Mouse (Mus musculus) T-helper 17 cell (primary cell): ENCODE data around the gene Gm49027.
"Not testable (repeated sequence)": the region's sequence is repeated elsewhere in the genome, so short reads cannot be mapped to it uniquely, and the experiment has no call there.

Experiments
- in situ Hi-C, 2 experiments: fragments of 300-600 bp; cut with MboI, MseI; formaldehyde crosslinking; loops; 1 replicate in 1 of 2; 2 replicates in 1 of 2; pipeline ENCODE4 v1.15.1; 2025; ENCODE audit warnings: high pct_unique_total_duplicates in 2 of 2

Gene Gm49027

DNA sequence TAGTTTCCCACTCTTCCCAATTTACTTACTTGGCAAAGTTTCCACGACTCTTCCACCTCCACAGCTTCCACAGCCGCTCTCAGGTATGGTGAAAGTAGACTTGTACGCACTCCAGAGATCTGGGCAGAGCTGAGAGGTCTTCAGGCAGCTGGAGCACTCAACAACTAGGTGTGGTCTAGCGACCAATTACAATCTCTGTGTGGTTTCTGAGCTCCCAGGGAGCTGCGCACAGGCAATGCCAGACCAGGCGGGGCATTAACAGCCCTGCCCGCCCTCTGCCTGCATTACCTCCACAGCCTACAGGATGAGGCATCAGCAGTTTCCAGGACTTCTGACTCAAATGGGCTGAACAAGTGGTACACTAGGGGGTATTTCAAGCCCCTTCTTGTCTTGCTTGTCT lies at the start of gene Gm49027:
Gene Gm49027, minus strand, starts transcription at position 208 of the 400 bp plus-strand sequence.
- in situ Hi-C loops = loop anchor here in 1 of 2 experiments (5.0 kb wide), 2 partner anchors 52 to 448 kb away; no protein-coding TSS in a partner anchor

DNA sequence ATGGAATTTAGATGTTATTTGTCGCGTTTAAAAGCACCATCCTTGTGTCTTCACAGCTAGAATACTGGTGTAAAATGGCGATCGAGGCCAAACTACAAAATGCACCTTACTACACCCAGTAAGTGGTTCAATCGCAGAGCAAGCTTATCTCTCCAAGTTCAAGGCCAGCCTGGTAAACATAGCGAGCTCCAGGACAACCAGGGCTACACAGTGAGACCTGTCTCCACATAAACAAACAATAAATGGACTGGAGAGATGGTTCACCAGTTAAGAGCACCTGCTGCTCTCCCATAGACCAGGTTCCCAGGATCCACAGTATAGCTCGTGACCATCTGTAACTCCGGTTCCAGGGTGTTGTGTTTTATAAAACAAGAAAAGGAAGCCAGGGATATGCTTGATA lies 48.1 kb upstream of the Gm49027 start:
- in situ Hi-C loops = no loop called here

DNA sequence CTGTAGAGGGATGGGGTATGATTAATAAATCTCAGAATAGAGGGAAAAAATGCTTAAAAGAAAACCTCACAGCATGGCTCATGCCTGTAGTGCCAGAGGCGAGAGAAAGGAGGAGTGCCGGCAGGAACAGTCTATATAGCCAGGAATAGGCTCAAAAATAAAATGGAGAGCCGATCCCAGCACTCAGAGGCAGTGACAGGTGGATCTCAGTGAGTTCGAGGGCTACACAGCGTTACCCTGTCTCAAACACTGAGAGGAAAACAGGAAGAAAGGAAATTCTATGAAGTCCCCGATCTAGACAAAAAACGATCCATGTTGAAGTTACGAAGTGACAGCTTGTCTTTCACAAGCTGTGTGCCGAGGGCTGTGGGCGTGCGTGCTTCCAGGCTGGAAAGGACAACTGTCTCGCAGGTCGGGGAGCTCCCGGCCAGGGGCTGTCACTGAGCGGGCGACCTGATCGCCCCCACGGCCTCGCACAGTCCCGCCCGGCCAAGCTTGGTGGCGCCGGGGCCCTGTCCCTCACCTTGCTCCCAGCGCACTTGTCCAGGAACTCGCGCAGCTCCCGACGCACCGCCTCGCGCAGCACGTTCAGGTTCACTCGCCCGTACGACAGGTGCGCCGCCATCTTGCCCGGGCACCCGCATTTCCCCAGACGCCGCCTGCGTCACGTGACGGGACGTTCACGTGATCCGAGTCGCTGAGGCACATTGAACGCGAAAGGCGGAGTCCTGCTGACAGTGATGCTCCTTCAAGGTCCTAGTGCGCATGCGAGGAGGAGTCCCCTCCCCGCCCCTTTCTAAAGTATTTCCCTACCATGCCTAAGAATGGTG lies 47.3 kb upstream of the Gm49027 start, which contains the start of gene Vps33a:
Gene Vps33a, minus strand, starts transcription at position 682 of the 830 bp plus-strand sequence.
- in situ Hi-C loops = no loop called here

DNA sequence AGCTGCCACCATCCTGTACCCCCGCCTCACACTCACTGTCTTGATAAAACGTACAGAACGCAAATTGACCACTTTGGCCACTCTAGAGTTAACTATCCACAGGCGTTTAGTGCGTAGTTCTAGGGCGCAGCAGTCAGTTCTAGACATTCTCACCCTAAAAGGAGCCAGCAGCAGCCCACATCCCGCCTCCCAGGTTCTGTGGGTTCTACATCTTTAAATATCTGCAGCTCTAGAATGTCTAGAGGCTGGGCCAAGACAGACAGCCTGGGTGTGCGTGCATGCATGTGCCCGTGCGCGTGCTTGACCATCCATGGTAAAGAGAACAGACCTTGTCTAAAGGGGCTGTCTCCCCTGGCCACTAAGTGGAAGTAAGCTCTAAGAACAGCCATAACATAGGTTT lies 35.8 kb upstream of the Gm49027 start:
- in situ Hi-C loops = no loop called here

DNA sequence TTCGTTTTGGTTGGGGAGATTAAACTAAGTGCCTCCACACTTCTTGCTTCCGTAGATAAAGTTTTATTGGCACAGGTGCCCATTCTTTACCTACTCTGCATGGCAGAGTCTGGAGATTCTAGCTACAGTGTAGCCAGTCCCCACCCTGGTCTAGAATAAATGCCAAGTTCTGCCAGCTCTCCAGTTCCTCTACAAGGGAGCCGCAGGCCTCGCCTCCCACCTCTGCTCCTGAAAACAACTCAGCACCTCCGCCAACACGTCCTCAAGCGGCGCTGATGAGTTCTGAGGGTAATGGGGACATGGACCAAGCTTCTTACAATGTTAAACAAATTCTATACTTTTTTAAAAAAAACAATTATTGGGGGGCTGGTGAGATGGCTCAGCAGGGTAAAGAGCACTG lies 34.3 kb upstream of the Gm49027 start:
- in situ Hi-C loops = no loop called here

DNA sequence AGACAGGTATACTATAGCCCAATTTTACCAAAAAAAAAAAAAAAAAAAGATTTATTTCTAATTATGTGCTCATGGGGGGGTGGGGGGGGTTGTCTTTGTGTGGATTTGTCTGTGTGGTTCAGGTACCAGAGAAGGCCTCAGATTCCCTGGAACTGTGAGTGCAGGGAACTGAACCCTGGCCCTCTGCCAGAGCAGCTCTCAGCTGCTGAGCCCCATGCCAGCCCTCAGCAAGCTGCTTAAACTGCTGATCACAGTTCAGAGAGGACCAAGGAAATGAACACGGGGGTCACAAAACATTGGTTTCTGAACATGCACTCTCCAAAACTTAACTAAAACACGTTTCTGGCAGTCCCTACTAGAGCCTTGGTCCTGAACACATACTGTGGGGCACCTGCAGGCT lies 31.2 kb upstream of the Gm49027 start:
- in situ Hi-C loops = no loop called here

DNA sequence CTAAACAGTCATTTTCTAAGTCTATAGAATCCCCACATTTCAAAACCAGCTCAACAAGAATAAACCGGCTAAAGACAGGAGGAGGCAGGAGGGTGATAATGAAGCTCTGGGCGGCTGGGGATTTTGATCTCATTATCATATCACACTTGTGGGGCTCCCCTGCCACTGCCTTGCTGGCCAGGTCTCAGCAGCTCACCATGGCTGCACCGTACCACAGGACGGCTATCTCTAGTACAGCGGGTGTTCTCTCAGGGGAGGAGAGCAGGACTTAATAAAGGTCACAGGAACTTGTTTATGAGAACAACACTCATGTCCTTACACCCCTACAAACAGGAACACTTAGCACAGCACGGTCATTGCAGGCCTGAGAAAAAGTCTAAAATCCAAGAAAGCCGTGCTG lies 30.4 kb upstream of the Gm49027 start:
- in situ Hi-C loops = no loop called here

DNA sequence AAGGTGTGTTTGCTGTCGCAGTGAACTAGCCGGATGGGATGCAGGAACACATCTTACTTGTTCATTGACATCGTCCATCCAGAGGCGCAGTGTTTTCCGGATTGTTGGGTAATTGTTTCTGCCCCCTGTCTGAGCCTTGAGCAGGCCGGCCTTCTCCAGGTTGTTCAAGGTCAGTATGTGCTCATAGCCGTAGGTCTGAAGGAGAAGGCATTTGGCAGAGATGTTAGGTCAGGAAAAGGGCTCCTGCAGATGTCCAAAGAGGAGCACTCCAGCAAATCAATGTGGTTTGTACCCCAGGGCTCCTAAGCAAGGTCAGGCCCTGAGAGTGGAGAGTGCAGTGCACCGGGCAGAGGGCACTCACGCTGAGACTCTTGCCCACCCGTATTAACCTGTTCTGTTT lies 8.5 kb upstream of the Gm49027 start:
- in situ Hi-C loops = no loop called here

DNA sequence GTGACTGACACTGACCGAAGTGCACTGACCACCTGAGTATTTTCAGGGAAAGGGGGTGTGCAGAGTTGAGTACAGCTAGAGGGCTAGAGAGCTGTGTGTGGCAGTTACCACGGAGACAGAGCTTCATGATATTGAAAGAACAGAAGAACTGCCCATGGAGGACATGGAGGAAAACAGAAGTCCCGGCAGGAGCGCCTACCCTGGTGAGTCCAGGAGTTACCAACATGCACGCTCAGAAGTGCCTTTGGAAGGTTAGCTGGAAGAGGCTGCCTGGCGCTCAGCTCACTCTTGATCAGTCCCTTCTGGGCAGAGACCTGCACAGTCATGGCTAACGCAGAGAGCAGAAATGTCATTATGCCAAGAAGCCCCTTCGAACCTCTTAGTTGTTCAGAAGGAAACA lies 4.8 kb upstream of the Gm49027 start:
- in situ Hi-C loops = no loop called here

DNA sequence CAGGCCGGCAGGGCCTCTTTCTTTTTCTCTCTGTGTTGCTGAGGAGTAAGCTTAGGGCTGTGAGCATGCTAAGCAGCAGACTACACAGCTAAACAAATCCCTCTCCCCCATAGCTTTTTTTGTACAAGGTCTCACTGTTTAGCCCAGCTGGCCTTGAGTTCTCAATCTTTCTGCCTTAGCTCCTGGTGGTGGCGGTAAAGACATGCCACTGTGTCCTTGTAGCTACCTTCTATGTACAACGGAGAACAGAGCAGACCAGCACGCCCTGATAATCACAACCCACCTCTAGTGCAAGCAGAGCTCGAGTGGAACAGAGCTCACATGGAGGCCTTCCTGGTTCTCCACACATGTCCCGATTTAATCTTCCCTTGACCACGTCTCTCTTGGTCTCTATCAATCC lies 3.4 kb upstream of the Gm49027 start:
- in situ Hi-C loops = loop anchor here in 1 of 2 experiments (5.0 kb wide), 2 partner anchors 49 to 451 kb away; no protein-coding TSS in a partner anchor

DNA sequence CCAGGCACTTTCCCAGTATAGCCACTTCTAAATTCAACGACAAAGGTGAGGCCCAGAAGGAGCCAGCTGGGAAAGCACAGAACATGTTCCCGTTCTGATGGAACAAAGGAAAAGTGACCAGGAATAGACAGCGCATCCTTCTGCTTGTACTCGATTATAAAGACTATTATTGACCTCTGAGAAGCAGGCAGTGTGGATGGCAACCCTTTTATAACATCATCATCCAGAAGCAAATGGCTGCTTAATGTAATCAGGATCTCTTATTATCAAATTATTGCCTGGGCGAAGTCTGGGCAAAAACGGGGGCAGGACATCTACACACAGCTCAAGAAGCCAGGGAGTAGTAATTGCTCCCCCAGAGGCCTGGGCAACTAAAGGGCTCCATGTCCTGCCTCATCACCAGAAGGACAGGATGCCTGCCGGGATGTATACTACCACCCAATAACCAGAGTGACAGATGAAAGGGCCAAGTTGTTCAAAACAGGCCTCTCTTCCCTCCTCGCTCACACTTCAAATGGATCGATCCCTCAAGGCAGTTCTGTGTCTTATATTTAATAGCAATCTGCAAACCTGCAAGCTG lies 718 bp upstream of the Gm49027 start:
- in situ Hi-C loops = loop anchor here in 1 of 2 experiments (5.0 kb wide), 2 partner anchors 51 to 449 kb away; no protein-coding TSS in a partner anchor

DNA sequence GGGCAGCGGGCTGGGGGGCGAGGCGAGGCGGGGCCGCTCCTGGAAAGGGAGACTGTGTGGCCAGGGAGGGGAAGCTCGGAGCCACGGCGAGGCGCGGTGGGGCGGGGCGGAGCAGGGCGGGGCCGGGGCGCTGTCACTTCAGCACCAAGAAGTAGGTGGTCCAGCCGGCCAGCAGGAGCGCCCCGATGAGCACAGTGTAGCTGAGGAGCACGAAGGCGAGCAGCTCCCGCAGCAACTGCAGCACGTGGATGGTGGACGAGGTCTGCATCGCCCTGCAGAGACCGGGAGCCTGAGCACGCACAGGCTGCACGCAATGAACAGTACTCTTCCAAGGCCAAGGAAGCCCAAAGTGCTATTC lies 916 bp downstream of the Gm49027 start:
- in situ Hi-C loops = no loop called here

DNA sequence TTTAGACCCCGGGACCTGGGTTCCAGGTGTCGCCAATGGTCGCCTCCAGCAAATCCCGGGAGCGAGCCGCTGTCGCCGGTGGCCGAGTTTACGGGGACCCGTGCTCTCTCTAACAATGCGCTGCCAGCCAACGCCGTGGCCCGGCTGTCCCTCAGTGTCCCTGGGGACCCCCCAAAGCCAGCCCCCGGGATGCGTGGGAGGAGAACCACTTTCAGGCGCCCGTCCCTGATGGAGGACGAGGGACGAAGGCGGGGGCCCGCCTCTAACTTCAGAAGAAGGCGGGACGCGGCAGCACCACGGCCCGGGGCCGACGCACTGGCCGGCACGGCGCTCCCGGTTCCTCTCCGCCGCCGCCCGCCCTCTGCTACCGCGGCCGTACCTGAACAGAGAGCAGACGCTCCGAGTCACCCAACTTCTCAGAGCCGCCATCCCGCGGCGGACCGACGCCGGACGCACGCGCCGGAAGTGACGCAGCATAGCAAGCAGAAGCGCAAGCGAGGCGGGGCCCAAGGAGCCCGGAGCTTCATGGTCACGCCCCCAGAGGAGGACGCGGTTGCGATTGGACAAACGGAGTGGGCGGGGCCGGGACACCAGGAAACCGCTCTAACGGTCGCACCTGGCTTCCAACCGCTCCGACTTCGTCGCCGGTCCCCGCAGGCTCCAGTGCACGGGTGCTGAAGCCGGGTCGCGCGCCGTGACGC lies 1.4 kb downstream of the Gm49027 start, which contains the start of gene Diablo:
Gene Diablo, minus strand, starts transcription at position 485 of the 701 bp plus-strand sequence.
- in situ Hi-C loops = no loop called here

DNA sequence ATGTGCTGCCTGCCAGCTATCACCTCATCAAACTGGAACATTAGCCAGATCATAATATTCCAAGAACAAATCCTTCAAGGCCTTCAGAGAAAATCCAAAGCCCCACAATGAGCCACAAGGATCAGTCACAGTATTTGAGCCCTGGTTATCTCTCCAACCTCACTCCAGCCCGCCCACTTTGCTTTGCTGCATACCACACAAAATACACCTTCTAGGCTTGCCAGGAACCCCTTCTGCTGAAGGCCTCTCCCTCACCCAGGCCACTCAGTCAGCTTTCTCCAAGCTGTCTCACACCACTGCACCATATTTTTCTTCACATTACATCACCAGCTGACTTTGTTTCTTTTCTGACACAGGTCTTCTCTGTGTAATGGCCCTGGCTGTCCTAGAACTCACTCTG lies 3.1 kb downstream of the Gm49027 start:
- in situ Hi-C loops = no loop called here

DNA sequence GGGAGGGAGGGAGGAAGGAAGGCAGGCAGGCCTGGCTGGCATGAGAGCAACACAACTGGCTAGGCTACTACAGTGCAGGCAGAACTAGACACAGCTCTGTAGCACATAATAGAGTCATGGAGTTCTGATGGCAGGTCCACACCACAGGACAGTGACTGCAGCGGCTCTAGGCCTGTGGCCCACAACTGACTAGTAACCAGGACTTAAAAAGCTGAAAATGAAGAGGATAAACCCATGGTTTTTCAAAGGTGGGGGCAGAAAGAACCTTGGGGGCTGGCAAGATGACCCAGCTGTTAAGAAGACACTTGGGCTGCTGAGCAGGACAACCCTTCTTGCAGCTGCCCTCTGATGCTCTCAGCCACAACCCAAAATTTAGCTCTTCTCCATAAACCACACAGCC lies 3.7 kb downstream of the Gm49027 start:
- in situ Hi-C loops = no loop called here

DNA sequence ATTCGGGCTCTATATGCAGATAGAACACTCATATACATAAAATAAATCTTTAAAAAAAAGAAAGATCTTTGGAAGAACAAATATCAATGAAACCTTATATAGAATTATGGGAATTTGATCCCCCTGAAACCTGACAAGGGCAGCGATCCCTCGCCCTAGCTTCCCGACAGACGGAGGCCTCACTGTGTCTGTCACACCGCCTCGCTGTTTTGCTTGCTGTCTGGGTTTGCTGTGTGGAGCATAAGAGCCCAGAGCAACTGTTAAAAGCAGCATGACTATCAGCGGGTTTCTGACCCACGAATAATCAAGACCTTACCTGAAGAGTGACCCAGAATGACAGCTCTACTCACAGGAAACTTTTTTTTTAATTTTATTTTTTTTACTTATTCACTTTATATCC lies 4.6 kb downstream of the Gm49027 start:
- in situ Hi-C loops = no loop called here

DNA sequence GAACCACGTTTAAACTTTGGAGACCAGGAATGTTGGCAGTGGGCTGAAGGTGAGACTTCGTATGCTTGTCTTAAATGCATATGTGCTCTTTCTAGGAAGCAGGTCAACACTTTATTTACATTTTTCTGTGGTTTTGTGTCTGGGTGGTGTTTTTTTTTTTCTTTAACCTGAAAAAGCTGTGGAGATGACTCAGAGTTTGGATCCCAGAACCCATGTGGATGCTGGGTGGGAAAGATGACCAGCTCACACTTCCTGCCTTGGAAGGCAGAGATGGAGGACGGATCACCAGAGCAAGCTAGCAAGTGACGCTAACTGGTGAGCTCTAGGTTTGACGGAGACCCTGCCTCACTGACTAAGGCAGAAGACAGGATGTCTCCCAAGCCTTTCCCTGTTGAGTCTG lies 10.4 kb downstream of the Gm49027 start:
- in situ Hi-C loops = no loop called here

DNA sequence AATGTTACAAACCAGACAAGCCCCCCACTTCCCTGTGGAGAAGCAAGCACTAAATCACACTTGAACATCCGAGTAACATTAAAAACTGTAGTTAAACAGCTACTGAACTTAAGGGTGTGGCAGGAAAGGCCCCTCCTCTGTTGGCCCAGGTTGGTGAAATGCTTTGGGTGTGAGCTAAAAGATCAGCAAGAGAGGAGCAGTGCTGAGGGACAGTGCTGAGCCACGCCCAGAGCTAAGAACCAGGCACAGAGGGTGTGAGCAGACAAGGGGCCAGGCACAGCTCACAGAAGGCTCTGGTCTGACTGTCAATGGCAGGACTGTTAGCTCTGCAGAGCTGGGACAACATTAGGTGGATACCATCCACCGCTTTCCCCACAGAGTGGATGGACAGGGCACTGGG lies 13.2 kb downstream of the Gm49027 start:
- in situ Hi-C loops = no loop called here

DNA sequence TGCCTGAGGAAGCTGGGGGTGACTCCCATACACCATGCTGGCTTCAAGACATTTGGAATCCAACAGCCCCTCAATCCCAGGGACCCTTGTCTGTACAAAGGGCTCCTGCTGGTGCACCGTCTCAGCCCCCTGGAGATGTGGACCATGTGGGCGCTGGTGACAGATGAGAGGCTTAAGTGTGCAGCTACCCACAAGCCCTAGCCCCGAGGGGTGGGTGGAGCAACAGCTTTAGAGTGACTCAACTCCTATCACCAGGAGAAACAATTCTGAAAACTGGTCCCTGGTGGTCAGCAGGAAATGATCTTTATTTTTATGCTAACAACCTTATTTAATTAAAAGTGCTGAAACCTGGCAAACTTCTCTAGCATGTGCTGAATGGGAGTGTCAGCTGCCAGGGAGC lies 13.9 kb downstream of the Gm49027 start:
- in situ Hi-C loops = not testable (repeated sequence)

DNA sequence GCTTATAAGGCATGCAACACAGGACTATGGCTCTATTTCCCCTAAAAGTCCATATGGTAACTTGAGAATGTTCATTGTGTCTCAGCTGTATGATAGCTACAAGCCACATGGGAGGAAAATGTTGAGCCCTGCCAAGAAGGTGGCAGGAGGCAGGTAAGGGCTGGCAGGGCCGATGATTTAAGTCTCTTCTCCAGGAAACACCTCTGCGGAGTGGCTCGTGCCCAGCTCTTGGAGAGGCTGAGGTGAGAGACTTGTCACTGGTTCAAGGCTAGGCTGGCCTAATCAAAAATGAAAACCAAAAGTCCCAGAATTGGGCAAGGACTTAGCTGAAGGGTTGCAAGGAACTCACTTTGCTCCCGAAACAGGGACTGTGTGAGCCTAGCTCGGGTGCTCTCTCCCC lies 15.1 kb downstream of the Gm49027 start, which contains the start of gene B3gnt4:
Gene B3gnt4, plus strand, starts transcription at position 301 of the 400 bp plus-strand sequence.
- in situ Hi-C loops = no loop called here

DNA sequence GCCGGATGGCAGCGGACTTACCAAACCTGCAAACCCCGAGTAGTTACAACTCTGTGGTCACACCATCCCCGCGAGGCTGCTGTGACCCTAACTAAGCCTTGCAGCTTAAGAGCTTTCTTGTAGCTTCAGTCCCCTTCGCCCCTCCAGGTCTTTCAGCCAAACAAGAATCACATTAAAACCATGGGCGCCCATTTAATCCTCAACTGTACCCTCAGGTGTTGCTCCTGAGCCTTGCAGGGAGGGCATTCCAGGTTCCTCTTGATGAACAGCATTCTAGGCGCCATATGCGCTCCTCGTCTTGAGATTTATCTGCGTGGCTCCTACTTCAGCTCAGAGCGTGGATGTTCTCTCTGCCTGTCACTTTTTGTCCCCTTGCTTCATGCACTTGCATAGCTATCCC lies 16.4 kb downstream of the Gm49027 start:
- in situ Hi-C loops = no loop called here
